In the genomic region with DNA sequence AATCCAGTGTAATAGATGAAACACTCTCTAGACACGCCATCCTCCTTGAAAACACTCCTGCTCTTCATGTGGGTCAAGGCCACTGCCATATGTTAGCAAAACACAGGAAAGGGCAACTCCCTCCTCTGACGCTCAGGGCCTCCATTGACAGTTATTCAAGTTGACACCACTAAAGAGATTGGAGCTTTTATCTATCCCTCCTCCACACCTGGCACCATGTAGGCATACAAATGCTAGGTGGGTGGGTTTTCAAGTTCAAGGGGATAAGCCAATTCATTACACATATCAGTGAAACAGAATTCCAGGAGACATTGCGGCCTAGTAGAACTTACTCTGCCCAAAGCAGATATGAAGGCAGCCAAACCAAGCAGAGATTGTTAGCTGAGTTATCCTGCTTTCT, we compare ENCODE assay signal across 15 mouse cellular contexts.
DNase-seq lines count a peak whose midpoint lies in the region.
"Had no signal": no experiment of that assay in that cellular context is flagged by ENCODE, and none has a peak within 500 bp of the region (broad histone marks: within the 10 kb centered on the region; RNA-seq: fewer than 3 reads in every experiment).

No protein-coding gene starts in this region.

- intact Hi-C loops in heart, postnatal 14 days (cut with DNase I) = no loop called here
- intact Hi-C loops in gastrocnemius, postnatal 36 days (cut with DNase I) = loop anchor here (1.0 kb wide), 1 partner anchor 45 kb away; no protein-coding TSS in a partner anchor

- peak; percentile 89 for DNase-seq in heart, adult 11 months
- DNase-seq in heart, postnatal 14 days = no peak
- DNase-seq in layer of hippocampus, adult 11-12 months (ENCODE audit: low spot score) = peak; percentile 36
- no peak for DNase-seq in layer of hippocampus, postnatal 25 days (ENCODE audit: extremely low spot score in 1 of 2, low spot score in 1 of 2)
- peak; percentile 5 for DNase-seq in ovary, adult 18-20 months (ENCODE audit: low spot score)
- no peak for DNase-seq in ovary, postnatal 36 days (ENCODE audit: low spot score)
- DNase-seq in retina, postnatal 1 day = peak; percentile 27
- DNase-seq in gastrocnemius, postnatal 36 days = no peak
- DNase-seq: adrenal gland, adult 2 months; adrenal gland, postnatal 36 days; cerebellum, adult 11 months; cerebellum, adult 8-10 months; cerebellum, postnatal 25 days; gastrocnemius, postnatal 10 days; heart, postnatal 36 days had no signal

Comparison
In these comparisons a context has a peak if more than half of its experiments do, and no peak if none do; other contexts are left out.
1. DNase-seq: peak in heart, adult 11 months (single experiment), layer of hippocampus, adult 11-12 months (single experiment), ovary, adult 18-20 months (single experiment) and retina, postnatal 1 day (single experiment); none in heart, postnatal 14 days (0 of 2), layer of hippocampus, postnatal 25 days (0 of 2), ovary, postnatal 36 days (single experiment) and gastrocnemius, postnatal 36 days (0 of 2).